Mouse (Mus musculus): ENCODE results near the gene Appl1.

- TF ChIP-seq CTCF (IDR thresholded peaks at IDR 0.05; ENCODE audit: low read depth, low read length) (no peak), POLR2AphosphoS5 (IDR thresholded peaks at IDR 0.05; ENCODE audit: insufficient replicate concordance, low read depth, low read length) (no peak), GATA1 (IDR thresholded peaks at IDR 0.05; ENCODE audit: borderline replicate concordance, low read length) (no peak)
Observed at GRCm38 (mm10) chr14:27019850-27020249, 48.8 kb upstream of the Appl1 start.

All from G1E (cell line).